Mouse (Mus musculus) brain, embryonic 18.5 days (tissue): ENCODE measurements around the gene Zbtb21.
"Not testable (repeated sequence)": the region's sequence is repeated elsewhere in the genome, so short reads cannot be mapped to it uniquely, and the experiment has no call there.

Source experiments
- DNase-seq: peaks from one replicate; pipeline ENCODE4 v3.0.0-alpha.2; 2012; ENCODE audit warnings: low read depth, low spot score

The Zbtb21 gene

GRCm38 (mm10) chr16:97962151-97962948, at the start of gene Zbtb21, which contains the start of gene C2cd2:
Gene Zbtb21 (minus strand): TSS chr16:97962622.
Gene C2cd2 (minus strand): TSS chr16:97962598.
- peak; percentile 95 for DNase-seq

- not testable (repeated sequence) for DNase-seq
Measured at GRCm38 (mm10) chr16:97997383-97997731, 34.9 kb upstream of the Zbtb21 start.

- DNase-seq, result peak; percentile 73
Measured at GRCm38 (mm10) chr16:97996616-97997382, 34.4 kb upstream of the Zbtb21 start, which contains the start of gene B230307C23Rik. Gene B230307C23Rik (plus strand): TSS chr16:97997315.

DNA sequence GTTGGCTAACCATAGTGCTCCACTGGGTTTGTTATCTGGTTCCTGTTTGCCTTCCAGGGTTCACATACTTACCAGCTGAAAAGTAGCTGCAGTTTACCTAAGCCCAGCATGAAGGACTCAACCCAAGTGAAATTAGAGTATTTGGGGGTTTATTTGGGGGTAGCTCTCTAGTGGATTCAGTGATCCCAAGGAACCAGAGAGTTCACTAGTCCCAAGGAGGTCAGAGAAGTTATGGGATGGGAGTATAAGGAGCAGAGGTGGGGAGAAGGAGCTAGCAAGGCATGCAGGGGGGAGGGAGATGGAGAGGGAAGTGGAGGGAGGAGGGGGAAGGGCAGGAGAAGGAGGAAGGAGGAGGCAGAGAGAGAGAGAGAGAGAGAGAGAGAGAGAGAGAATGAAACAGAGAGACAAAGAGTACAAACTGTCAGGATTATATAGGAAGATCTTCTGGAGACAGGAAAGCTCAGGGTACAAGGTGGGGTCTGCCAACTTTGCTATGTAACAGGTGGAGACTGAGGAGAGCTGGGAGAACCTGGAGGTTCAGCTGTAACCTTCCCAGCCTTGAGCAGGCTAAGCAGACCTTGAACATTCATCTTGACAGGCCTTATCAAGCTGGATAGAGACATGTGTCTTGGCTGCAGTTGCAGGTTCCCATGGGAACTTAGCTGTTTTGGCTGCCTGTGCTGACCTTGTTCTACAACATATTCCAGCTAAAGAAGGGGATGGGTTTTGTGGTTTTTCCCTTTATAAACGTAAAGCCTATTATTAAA, 33.6 kb upstream of the Zbtb21 start:
- DNase-seq, result no peak

DNA sequence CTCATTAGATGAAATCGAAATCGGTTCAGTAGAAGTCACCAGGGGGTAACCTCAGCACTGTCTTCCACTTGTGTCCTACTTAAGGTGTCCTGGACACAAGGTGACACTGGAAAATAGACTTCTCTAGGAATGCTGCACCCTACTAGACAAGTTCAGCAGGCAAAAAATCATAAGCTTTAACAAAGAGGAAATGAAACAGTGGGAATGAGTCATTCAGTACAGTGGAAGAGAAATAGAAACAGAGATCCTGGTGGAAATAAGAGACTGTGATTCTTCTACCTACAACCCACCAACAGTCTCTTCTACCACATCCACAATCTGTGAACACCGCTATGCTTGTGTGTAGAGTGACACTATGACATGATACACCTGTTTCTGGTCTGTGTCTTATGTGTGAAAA, 30.1 kb upstream of the Zbtb21 start:
- not testable (repeated sequence) for DNase-seq

DNA sequence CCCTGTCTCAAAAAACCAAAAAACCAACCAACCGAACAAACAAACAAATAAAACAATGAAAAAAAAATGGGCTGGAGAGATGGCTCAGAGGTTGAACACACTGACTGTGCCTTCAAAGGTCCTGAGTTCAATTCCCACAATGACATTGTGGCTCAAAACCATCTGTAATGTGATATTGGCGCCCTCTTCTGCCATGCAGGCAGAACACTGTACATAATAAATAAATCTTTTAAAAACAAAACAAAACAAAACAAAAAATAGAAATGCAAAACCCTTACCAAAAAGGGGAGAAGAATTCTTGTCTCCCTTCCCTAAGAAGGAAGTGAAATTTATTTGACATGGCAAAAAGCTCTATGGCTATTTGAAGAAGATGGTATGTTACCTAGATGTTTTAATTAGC, 29.1 kb upstream of the Zbtb21 start:
- DNase-seq, result no peak

GRCm38 (mm10) chr16:97984589-97984988, 22.2 kb upstream of the Zbtb21 start:
- no peak for DNase-seq

DNA sequence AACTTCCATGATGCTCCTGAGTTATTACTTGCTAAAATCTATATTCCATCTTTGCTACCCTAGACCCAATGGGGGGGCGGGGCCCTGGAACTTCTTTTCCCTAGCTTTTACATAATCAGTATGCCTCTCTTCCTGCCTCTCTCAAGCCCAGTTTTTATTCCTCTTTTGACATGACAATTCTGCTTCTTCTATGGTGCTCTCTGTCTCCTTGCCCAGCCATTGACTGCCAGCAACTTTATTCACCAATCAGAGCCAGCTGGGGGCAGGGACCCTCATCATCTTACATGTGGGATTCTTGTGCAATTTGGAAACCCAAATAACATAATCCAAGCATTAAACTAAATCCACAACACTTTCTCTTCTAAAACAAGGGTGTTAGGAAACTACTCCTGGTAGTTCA, 18.9 kb upstream of the Zbtb21 start:
- no peak for DNase-seq

- DNase-seq, result no peak
Measured at GRCm38 (mm10) chr16:97977722-97978121, 15.3 kb upstream of the Zbtb21 start.

DNA sequence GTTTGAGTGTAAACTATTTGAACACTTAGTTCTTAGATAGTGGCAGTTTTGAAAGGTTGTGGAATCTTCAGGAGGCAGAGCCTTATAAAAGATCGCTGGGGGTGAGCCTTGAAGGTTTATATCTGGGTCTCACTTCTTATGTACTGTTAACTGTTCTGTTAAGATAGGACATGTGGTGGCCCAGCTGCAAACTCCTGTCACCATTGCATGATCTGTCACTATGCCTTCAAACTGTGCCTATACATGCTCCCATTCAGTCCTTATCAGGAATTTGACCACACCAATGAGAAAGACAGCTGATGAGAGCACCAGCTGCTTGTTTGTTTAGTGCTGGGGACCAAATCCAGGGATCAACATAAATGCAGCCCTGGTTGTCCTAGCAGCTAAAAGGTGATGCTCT, 14.9 kb upstream of the Zbtb21 start:
- no peak for DNase-seq

DNA sequence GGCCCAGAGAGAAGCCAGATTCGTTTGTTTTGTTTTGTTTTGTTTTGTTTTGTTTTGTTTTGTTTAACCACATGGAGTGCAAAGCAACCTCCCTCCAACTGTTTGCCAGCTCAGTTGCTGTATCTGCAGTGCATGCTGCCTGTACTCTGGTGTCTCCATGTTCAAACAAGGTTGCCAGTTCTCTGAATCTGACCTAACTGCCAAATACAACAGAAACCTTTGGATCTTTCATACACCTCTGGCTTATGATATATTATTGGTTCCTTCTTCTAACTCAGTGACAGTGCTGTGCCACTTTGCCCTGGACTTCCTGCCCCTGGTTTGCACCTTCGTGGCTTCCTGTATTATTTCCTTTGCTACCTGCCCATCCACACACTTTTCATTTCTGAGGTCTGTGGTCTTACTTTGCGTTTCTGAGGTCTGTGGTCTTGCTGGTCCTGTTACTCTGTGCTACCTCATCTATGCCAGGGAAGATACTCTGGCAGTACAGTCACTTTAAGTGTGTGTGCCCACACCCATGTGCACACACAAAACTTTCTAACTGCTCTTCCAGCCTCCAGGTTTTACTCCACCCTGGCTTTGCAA, 1.6 kb upstream of the Zbtb21 start:
- DNase-seq, result no peak

GRCm38 (mm10) chr16:97961381-97962150, 856 bp downstream of the Zbtb21 start:
- DNase-seq, result no peak

- DNase-seq, result no peak
Measured at GRCm38 (mm10) chr16:97960348-97960747, 2.1 kb downstream of the Zbtb21 start.

GRCm38 (mm10) chr16:97958401-97958973, 3.9 kb downstream of the Zbtb21 start:
- DNase-seq, result no peak

GRCm38 (mm10) chr16:97957626-97958025, 4.8 kb downstream of the Zbtb21 start:
- DNase-seq, result no peak

DNA sequence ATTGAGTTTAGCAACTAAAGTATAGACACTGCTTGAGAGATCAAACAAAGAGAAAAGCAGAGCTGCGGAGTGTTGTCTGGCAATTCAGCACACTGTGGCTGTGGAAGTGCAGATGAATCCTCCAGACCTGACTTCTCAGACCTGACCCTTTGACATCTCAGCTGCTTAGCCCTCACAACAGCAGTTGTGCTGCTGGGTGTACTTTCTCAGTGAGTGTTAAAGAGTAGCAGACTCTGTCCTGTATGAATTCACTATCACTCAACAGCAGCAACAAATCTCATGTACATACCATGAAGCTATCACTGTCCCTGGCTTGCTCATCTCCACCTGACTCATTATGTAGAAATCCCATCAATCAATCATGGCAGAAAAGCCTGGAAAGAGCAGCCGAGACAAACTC, 6.4 kb downstream of the Zbtb21 start:
- no peak for DNase-seq

DNA sequence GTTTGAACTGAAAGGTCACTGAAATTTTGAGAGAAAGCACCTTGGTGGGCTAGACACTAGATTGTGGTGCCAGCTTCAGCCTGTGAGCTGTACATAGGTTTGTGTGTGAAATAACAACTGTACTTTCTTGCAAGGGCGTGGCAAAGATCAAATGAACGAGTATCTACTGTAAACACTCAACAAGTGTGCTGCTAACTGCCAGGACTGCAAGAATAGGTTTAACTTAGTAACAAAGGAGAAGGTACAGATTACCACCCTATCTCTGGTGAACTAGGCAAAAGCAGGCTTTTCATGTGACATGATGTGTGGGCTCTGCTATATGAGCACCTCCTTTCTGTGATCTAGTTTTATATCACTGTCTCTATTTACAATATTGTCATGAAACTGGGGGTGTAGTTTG, 9.1 kb downstream of the Zbtb21 start:
- DNase-seq, result no peak

GRCm38 (mm10) chr16:97952801-97953200, 9.6 kb downstream of the Zbtb21 start:
- no peak for DNase-seq

GRCm38 (mm10) chr16:97952371-97952770, 10.1 kb downstream of the Zbtb21 start:
- no peak for DNase-seq

GRCm38 (mm10) chr16:97950061-97950460, 12.4 kb downstream of the Zbtb21 start:
- DNase-seq, result no peak

DNA sequence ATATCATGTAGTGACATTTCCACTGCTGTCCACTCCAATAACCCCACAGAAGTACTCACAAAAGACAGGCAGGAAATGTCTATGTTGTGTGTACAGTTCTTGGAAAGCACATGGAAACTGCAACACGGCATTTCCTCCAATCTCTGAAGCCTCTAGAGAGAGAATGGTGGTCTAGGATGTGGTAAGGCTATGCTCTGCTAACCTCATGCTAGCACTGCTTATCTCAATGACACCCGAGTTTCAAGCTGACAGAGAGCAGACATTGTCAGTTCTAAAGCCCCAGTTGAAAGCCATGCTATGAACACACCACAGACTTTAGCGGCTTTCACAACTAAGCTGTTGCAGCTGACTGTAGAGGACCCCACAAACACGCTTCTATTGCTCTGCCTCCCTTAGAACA, 13.6 kb downstream of the Zbtb21 start:
- no peak for DNase-seq
